Mouse (Mus musculus) MEL (cell line): ENCODE data around the gene Cep95. TPM values are rescaled to one million over a fixed set of nuclear protein-coding genes. Genes with fewer than 3 reads are reported as not detected.

Source experiments
- DNase-seq: peaks from one replicate; pipeline ENCODE4 v3.0.0; 2011; ENCODE audit warnings: low read depth, low spot score
- H3K27ac ChIP-seq: 2 replicates; pipeline ENCODE4 v1.5.1; 2012; ENCODE audit warnings: low read depth, mild to moderate bottlenecking, control low read depth, low read length, moderate library complexity; ENCODE audit not compliant: control insufficient read depth
- H3K27me3 ChIP-seq, 2 experiments: fragments of 150-350 bp in 1 of 2; sonication (generic) in 1 of 2; 2 replicates each; pipeline ENCODE4 v1.6.1; 2012; ENCODE audit warnings: low read length in 2 of 2, mild to moderate bottlenecking in 2 of 2, improper control_type of control experiment in 1 of 2, moderate library complexity in 1 of 2; ENCODE audit not compliant: insufficient read depth in 2 of 2, control insufficient read depth in 1 of 2
- H3K36me3 ChIP-seq, 2 experiments: 2 replicates each; pipeline ENCODE4 v1.6.1; 2012 to 2014; ENCODE audit warnings: low read length in 2 of 2, improper control_type of control experiment in 1 of 2, inconsistent platforms in 1 of 2, mild to moderate bottlenecking in 1 of 2; ENCODE audit not compliant: insufficient read depth in 2 of 2, control insufficient read depth in 1 of 2
- H3K4me1 ChIP-seq, 2 experiments: fragments of 150-350 bp in 1 of 2; sonication (generic) in 1 of 2; 2 replicates each; pipeline ENCODE4 v1.6.1; 2012; ENCODE audit warnings: low read length in 2 of 2, improper control_type of control experiment in 1 of 2, mild to moderate bottlenecking in 1 of 2; ENCODE audit not compliant: insufficient read depth in 2 of 2, control insufficient read depth in 1 of 2
- H3K4me3 ChIP-seq, 2 experiments: fragments of 150-350 bp in 1 of 2; sonication (generic) in 1 of 2; 2 replicates each; pipeline ENCODE4 v1.5.1; 2012; ENCODE audit warnings: low read depth in 2 of 2, low read length in 2 of 2, mild to moderate bottlenecking in 2 of 2, moderate library complexity in 2 of 2, control low read depth in 1 of 2, improper control_type of control experiment in 1 of 2; ENCODE audit not compliant: control insufficient read depth in 1 of 2, insufficient read depth in 1 of 2
- H3K79me2 ChIP-seq: 2 replicates; pipeline ENCODE4 v1.6.1; 2012; ENCODE audit warnings: mild to moderate bottlenecking, low read length, moderate library complexity; ENCODE audit not compliant: control insufficient read depth, poor library complexity, insufficient read depth
- H3K9ac ChIP-seq: 2 replicates; pipeline ENCODE4 v1.6.1; 2012; ENCODE audit warnings: low read depth, mild to moderate bottlenecking, control low read depth, low read length, moderate library complexity; ENCODE audit not compliant: control insufficient read depth, poor library complexity, severe bottlenecking
- H3K9me3 ChIP-seq: fragments of 150-350 bp; sonication (generic); replicated peaks from 2 replicates; pipeline ENCODE4 v1.6.1; 2012; ENCODE audit warnings: mild to moderate bottlenecking, low read length, improper control_type of control experiment, moderate library complexity; ENCODE audit not compliant: insufficient read depth
- CTCF ChIP-seq, 3 experiments: IDR thresholded peaks in 2 of 3; conservative IDR thresholded peaks in 1 of 3; 2 replicates each; pipeline ENCODE4 v1.5.1; 2011 to 2012; ENCODE audit warnings: low read length in 3 of 3, low read depth in 2 of 3, mild to moderate bottlenecking in 2 of 3, improper control_type of control experiment in 1 of 3, inconsistent platforms in 1 of 3, mixed read lengths in 1 of 3, moderate library complexity in 1 of 3; ENCODE audit not compliant: control insufficient read depth in 1 of 3, insufficient read depth in 1 of 3, poor library complexity in 1 of 3, severe bottlenecking in 1 of 3
- E2F4 ChIP-seq: IDR thresholded peaks from 2 replicates; pipeline ENCODE4 v1.6.1; 2011; ENCODE audit warnings: low read depth, low read length, improper control_type of control experiment, borderline replicate concordance
- ELF1 ChIP-seq: IDR thresholded peaks from 2 replicates; pipeline ENCODE4 v1.6.1; 2014; ENCODE audit warnings: low read depth, mild to moderate bottlenecking, inconsistent platforms, low read length, improper control_type of control experiment, moderate library complexity
- EP300 ChIP-seq, 2 experiments: IDR thresholded peaks; 2 replicates each; pipeline ENCODE4 v1.6.1; 2011; ENCODE audit warnings: improper control_type of control experiment in 2 of 2, low read length in 2 of 2, low read depth in 1 of 2, mild to moderate bottlenecking in 1 of 2
- ETS1 ChIP-seq: IDR thresholded peaks from 2 replicates; pipeline ENCODE4 v1.6.1; 2012; ENCODE audit warnings: low read depth, mild to moderate bottlenecking, inconsistent platforms, low read length, improper control_type of control experiment, moderate library complexity
- GABPA ChIP-seq: IDR thresholded peaks from 2 replicates; pipeline ENCODE4 v1.6.1; 2012; ENCODE audit warnings: low read depth, mild to moderate bottlenecking, inconsistent platforms, low read length, improper control_type of control experiment, moderate library complexity
- HCFC1 ChIP-seq: IDR thresholded peaks from 2 replicates; pipeline ENCODE4 v1.6.1; 2012; ENCODE audit warnings: low read depth, mild to moderate bottlenecking, inconsistent platforms, low read length, improper control_type of control experiment, moderate library complexity
- JUND ChIP-seq: IDR thresholded peaks from 2 replicates; pipeline ENCODE4 v1.6.1; 2011; ENCODE audit warnings: low read depth, mild to moderate bottlenecking, improper control_type of control experiment, low read length
- KAT2A ChIP-seq: conservative IDR thresholded peaks from 2 replicates; pipeline ENCODE4 v1.6.1; 2012; ENCODE audit warnings: low read depth, low read length, improper control_type of control experiment, inconsistent platforms
- MAZ ChIP-seq: IDR thresholded peaks from 2 replicates; pipeline ENCODE4 v1.6.1; 2012; ENCODE audit warnings: low read depth, mild to moderate bottlenecking, inconsistent platforms, low read length, improper control_type of control experiment
- MYC ChIP-seq: IDR thresholded peaks from 2 replicates; pipeline ENCODE4 v1.6.1; 2011; ENCODE audit warnings: low read depth, mild to moderate bottlenecking, low read length, improper control_type of control experiment, moderate library complexity
- NELFE ChIP-seq: IDR thresholded peaks from 2 replicates; pipeline ENCODE4 v1.6.1; 2011; ENCODE audit warnings: low read depth, low read length, improper control_type of control experiment
- NRF1 ChIP-seq: IDR thresholded peaks from 2 replicates; pipeline ENCODE4 v1.6.1; 2014; ENCODE audit warnings: low read depth, mild to moderate bottlenecking, inconsistent platforms, low read length, improper control_type of control experiment, moderate library complexity; ENCODE audit not compliant: poor library complexity, insufficient read depth, severe bottlenecking
- POLR2A ChIP-seq, 2 experiments: IDR thresholded peaks; 2 replicates each; pipeline ENCODE4 v1.6.1; 2011 to 2012; ENCODE audit warnings: low read length in 2 of 2, mild to moderate bottlenecking in 2 of 2, control low read depth in 1 of 2, improper control_type of control experiment in 1 of 2, low read depth in 1 of 2, moderate library complexity in 1 of 2; ENCODE audit not compliant: control insufficient read depth in 1 of 2, insufficient read depth in 1 of 2, poor library complexity in 1 of 2
- POLR2AphosphoS2 ChIP-seq: IDR thresholded peaks from 2 replicates; pipeline ENCODE4 v1.6.1; 2011; ENCODE audit warnings: low read length, improper control_type of control experiment
- POLR2AphosphoS5 ChIP-seq: IDR thresholded peaks from 2 replicates; pipeline ENCODE4 v1.6.1; 2012; ENCODE audit warnings: low read depth, borderline replicate concordance, mild to moderate bottlenecking, inconsistent platforms, low read length, moderate library complexity, mixed read lengths
- RAD21 ChIP-seq: IDR thresholded peaks from 2 replicates; pipeline ENCODE4 v1.6.1; 2011; ENCODE audit warnings: mild to moderate bottlenecking, low read depth, low read length, improper control_type of control experiment
- RCOR1 ChIP-seq: IDR thresholded peaks from 2 replicates; pipeline ENCODE4 v1.6.1; 2012; ENCODE audit warnings: low read depth, mild to moderate bottlenecking, inconsistent platforms, low read length, improper control_type of control experiment
- SIN3A ChIP-seq: IDR thresholded peaks from 2 replicates; pipeline ENCODE4 v1.6.1; 2012; ENCODE audit warnings: low read length, improper control_type of control experiment, inconsistent platforms
- SMC3 ChIP-seq: IDR thresholded peaks from 2 replicates; pipeline ENCODE4 v1.6.1; 2011; ENCODE audit warnings: low read depth, low read length, improper control_type of control experiment
- TAL1 ChIP-seq: IDR thresholded peaks from 2 replicates; pipeline ENCODE4 v1.6.1; 2012; ENCODE audit warnings: mild to moderate bottlenecking, inconsistent platforms, low read length, moderate library complexity, mixed read lengths
- TBP ChIP-seq: IDR thresholded peaks from 2 replicates; pipeline ENCODE4 v1.8.0; 2011; ENCODE audit warnings: low read depth, low read length, improper control_type of control experiment
- TCF12 ChIP-seq: IDR thresholded peaks from 2 replicates; pipeline ENCODE4 v1.6.1; 2014; ENCODE audit warnings: low read depth, mild to moderate bottlenecking, inconsistent platforms, low read length, improper control_type of control experiment, moderate library complexity
- UBTF ChIP-seq: IDR thresholded peaks from 2 replicates; pipeline ENCODE4 v1.6.1; 2012; ENCODE audit warnings: low read depth, mild to moderate bottlenecking, inconsistent platforms, low read length, improper control_type of control experiment, moderate library complexity, borderline replicate concordance; ENCODE audit not compliant: insufficient read depth
- USF1 ChIP-seq: IDR thresholded peaks from 2 replicates; pipeline ENCODE4 v1.6.1; 2014; ENCODE audit warnings: low read depth, mild to moderate bottlenecking, inconsistent platforms, low read length, improper control_type of control experiment, moderate library complexity
- USF2 ChIP-seq, 2 experiments: IDR thresholded peaks; 2 replicates each; pipeline ENCODE4 v1.6.1; 2011 to 2012; ENCODE audit warnings: improper control_type of control experiment in 2 of 2, low read length in 2 of 2, borderline replicate concordance in 1 of 2, inconsistent platforms in 1 of 2, low read depth in 1 of 2, mild to moderate bottlenecking in 1 of 2; ENCODE audit not compliant: insufficient read depth in 1 of 2
- ZC3H11A ChIP-seq: IDR thresholded peaks from 2 replicates; pipeline ENCODE4 v1.6.1; 2012; ENCODE audit warnings: low read depth, mild to moderate bottlenecking, inconsistent platforms, low read length, improper control_type of control experiment
- ZMIZ1 ChIP-seq: IDR thresholded peaks from 2 replicates; pipeline ENCODE4 v1.6.1; 2012; ENCODE audit warnings: low read depth, mild to moderate bottlenecking, inconsistent platforms, low read length, improper control_type of control experiment, moderate library complexity
- ZNF384 ChIP-seq: IDR thresholded peaks from 2 replicates; pipeline ENCODE4 v1.6.1; 2012; ENCODE audit warnings: low read depth, mild to moderate bottlenecking, inconsistent platforms, low read length, improper control_type of control experiment
- polyA plus RNA-seq, 2 experiments: library from polyadenylated mRNA; stranded (reverse) in 1 of 2; unstranded in 1 of 2; fragments of >175 nt in 1 of 2; fragments of >200 nt in 1 of 2; gene quantifications; 2 replicates each; pipeline versions ENCODE4 v1.2.1 to v1.2.4; 2012; ENCODE audit warnings: low replicate concordance in 2 of 2, low read depth in 1 of 2; ENCODE audit not compliant: insufficient read length in 2 of 2, insufficient read depth in 1 of 2, missing spikeins in 1 of 2
- total RNA-seq: library from RNA; depleted of rRNA; stranded (reverse); fragments of 300-350 nt; gene quantifications from 2 replicates; pipeline ENCODE4 v1.2.3, GENCODE M21; 2012

Cep95 gene
- total and polyA plus RNA-seq, 3 experiments, result 11.6 to 12.9 TPM; not detected in 1

DNA sequence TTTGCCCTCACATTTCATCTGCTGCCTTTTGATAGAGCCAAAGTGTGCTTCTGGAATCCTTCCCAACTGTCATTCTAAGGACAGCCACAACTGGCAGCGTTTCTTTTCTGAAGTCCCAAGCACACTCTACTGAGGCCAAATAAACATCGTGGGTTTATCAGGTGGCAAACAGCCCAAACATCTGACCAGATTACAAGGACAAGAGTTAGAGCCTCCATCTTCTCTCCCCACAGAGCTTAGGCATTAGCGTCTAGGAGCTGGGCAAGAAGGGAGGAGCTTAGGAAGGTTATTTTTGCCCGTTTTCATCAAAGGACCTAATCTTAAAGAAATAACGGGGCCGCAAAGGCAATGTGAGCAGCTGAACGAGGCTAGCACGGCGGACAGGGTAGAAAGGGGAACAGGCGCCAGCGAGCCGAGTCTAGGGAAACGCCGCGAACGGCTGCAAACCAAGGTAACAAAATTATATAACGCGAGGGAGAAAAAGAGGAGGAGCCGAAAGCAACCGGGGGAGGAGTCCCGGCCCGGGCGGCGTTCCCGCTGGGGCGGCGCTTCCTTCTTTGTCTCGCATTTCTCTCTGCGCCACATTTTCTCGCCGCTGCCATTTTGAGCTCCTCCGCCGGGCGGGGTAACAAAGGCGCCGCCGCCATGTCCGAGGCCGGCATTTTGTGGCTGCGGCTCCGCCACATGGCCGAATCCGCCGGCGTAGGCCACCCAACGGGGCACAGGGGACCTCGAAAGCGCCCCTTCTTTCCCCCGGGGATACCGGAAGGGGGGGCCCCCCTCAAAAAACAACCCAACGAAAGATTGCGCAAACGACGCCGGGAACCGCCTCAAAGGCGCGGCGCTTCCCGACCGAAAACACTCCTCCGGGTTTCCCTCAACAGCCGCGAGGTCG lies 1.7 kb upstream of the Cep95 start (continued):
- TF ChIP-seq POLR2A (IDR thresholded peaks at IDR 0.05; ENCODE audit: control insufficient read depth in 1 of 2, insufficient read depth in 1 of 2, low read depth in 1 of 2, low read length in 2 of 2, poor library complexity in 1 of 2), result peak; percentile 69 to 73; a peak in 3 of 4 replicates
- peak; percentile 44; the same call in 1 of the 2 replicates for TF ChIP-seq POLR2AphosphoS5
- peak; percentile 40 to 45; a peak in 3 of 4 replicates for TF ChIP-seq EP300 (IDR thresholded peaks at IDR 0.05; ENCODE audit: low read depth in 1 of 2, low read length in 2 of 2)
- peak; percentile 76 for TF ChIP-seq HCFC1
- 0 out of 2 replicates have a peak, but pooled peaks have one; percentile 12 for TF ChIP-seq ZNF384
- peak; percentile 66 for TF ChIP-seq POLR2AphosphoS2
- TF ChIP-seq ETS1, result peak; percentile 72; the same call in 1 of the 2 replicates
- TF ChIP-seq ZC3H11A, result peak; percentile 25; the same call in 1 of the 2 replicates
- TF ChIP-seq ZMIZ1, result peak; percentile 85
- peak; percentile 80; the same call in 1 of the 2 replicates for TF ChIP-seq MAZ
- peak; percentile 56; the same call in 1 of the 2 replicates for TF ChIP-seq TCF12
- TF ChIP-seq USF2 (IDR thresholded peaks at IDR 0.05; ENCODE audit: borderline replicate concordance in 1 of 2, insufficient read depth in 1 of 2, low read depth in 1 of 2, low read length in 2 of 2), result no peak
- TF ChIP-seq CTCF (IDR thresholded peaks at IDR 0.05 in 2 of 3, conservative IDR thresholded peaks at IDR 0.05 in 1 of 3; ENCODE audit: control insufficient read depth in 1 of 3, insufficient read depth in 1 of 3, low read depth in 2 of 3, low read length in 3 of 3, poor library complexity in 1 of 3, severe bottlenecking in 1 of 3), result no peak

GRCm38 (mm10) chr11:106788026-106788774 lies 852 bp upstream of the Cep95 start:
- H3K36me3 ChIP-seq, result peaks cover 38 to 44% of the 10 kb centered on the region in 2 experiments
- peak; percentile 98 for DNase-seq
- H3K79me2 ChIP-seq, result peaks cover 48% of the 10 kb centered on the region
- H3K4me1 ChIP-seq, result peaks cover 3 to 9% of the 10 kb centered on the region in 2 experiments
- H3K9ac ChIP-seq, result peak overlapping the region; percentile 96
- peak overlapping the region; percentile 91 for H3K27ac ChIP-seq
- no peaks in the 10 kb centered on the region for H3K9me3 ChIP-seq
- H3K4me3 ChIP-seq, result peak overlapping the region; percentile 82 to 86
- H3K27me3 ChIP-seq, result no peaks in the 10 kb centered on the region
- peak; percentile 88 for TF ChIP-seq TCF12
- peak; percentile 57; the same call in 1 of the 2 replicates for TF ChIP-seq UBTF
- no peak for TF ChIP-seq RAD21
- TF ChIP-seq TBP, result peak; percentile 98
- TF ChIP-seq USF1, result no peak
- TF ChIP-seq ETS1, result peak; percentile 71
- TF ChIP-seq SIN3A, result no peak; the same call in 1 of the 2 replicates
- TF ChIP-seq NELFE, result peak; percentile 100
- TF ChIP-seq TAL1, result no peak
- TF ChIP-seq USF2 (IDR thresholded peaks at IDR 0.05; ENCODE audit: borderline replicate concordance in 1 of 2, insufficient read depth in 1 of 2, low read depth in 1 of 2, low read length in 2 of 2), result no peak
- TF ChIP-seq SMC3, result no peak
- TF ChIP-seq ELF1, result peak; percentile 80
- no peak for TF ChIP-seq JUND
- peak; percentile 96 to 98 for TF ChIP-seq POLR2A (IDR thresholded peaks at IDR 0.05; ENCODE audit: control insufficient read depth in 1 of 2, insufficient read depth in 1 of 2, low read depth in 1 of 2, low read length in 2 of 2, poor library complexity in 1 of 2)
- TF ChIP-seq GABPA, result 0 out of 2 replicates have a peak, but pooled peaks have one; percentile 10
- no peak for TF ChIP-seq E2F4
- no peak for TF ChIP-seq MYC
- TF ChIP-seq KAT2A, result no peak; the same call in 1 of the 2 replicates
- 0 out of 2 replicates have a peak, but pooled peaks have one; percentile 28 for TF ChIP-seq RCOR1
- TF ChIP-seq NRF1, result no peak
- peak; percentile 66; the same call in 1 of the 2 replicates for TF ChIP-seq ZNF384
